Mouse (Mus musculus) heart, embryonic 14.5 days (tissue): Measurements from ENCODE around the gene Mrps11. TPM values are rescaled to one million over a fixed set of nuclear protein-coding genes. Genes with fewer than 3 reads are reported as not detected.

Experiments
- ATAC-seq: fragments of 200-750 bp; cut with Nextera tagmentation; 2 replicates; pipeline ENCODE4 v1.8.0; 2017; ENCODE audit warnings: low read depth, moderate TSS enrichment; ENCODE audit not compliant: insufficient number of reproducible peaks, insufficient read depth, low FRiP score
- H3K27ac ChIP-seq, 2 experiments: fragments of 200-500 bp in 1 of 2; fragments of 300-500 bp in 1 of 2; sonication (generic) in 1 of 2; replicated peaks in 1 of 2; 2 replicates each; pipeline ENCODE4 v1.5.1; 2012 to 2014; ENCODE audit warnings: low read depth in 2 of 2, low read length in 2 of 2, control low read depth in 1 of 2, mild to moderate bottlenecking in 1 of 2, mixed read lengths in 1 of 2; ENCODE audit not compliant: control insufficient read depth in 1 of 2, insufficient read depth in 1 of 2
- H3K27me3 ChIP-seq: fragments of 300-500 bp; sonication (generic); 2 replicates; pipeline ENCODE4 v1.6.1; 2014; ENCODE audit warnings: mild to moderate bottlenecking, low read length, control low read depth; ENCODE audit not compliant: control insufficient read depth, insufficient read depth
- H3K36me3 ChIP-seq: fragments of 300-500 bp; sonication (generic); 2 replicates; pipeline ENCODE4 v1.6.1; 2014; ENCODE audit warnings: mild to moderate bottlenecking, control low read depth, low read length, mixed read lengths; ENCODE audit not compliant: control insufficient read depth, insufficient read depth
- H3K4me1 ChIP-seq, 2 experiments: fragments of 200-500 bp in 1 of 2; fragments of 300-500 bp in 1 of 2; sonication (generic) in 1 of 2; 2 replicates each; pipeline ENCODE4 v1.6.1; 2012 to 2014; ENCODE audit warnings: low read length in 2 of 2, control low read depth in 1 of 2, mixed read lengths in 1 of 2; ENCODE audit not compliant: control insufficient read depth in 2 of 2, insufficient read depth in 2 of 2
- H3K4me2 ChIP-seq: fragments of 300-500 bp; sonication (generic); 2 replicates; pipeline ENCODE4 v1.6.1; 2014; ENCODE audit warnings: mild to moderate bottlenecking, low read length
- H3K4me3 ChIP-seq, 2 experiments: fragments of 200-500 bp in 1 of 2; fragments of 300-500 bp in 1 of 2; sonication (generic) in 1 of 2; 2 replicates each; pipeline ENCODE4 v1.5.1; 2012 to 2014; ENCODE audit warnings: low read length in 2 of 2, mild to moderate bottlenecking in 2 of 2, control low read depth in 1 of 2, low read depth in 1 of 2, moderate library complexity in 1 of 2; ENCODE audit not compliant: control insufficient read depth in 1 of 2, insufficient read depth in 1 of 2
- H3K9ac ChIP-seq: fragments of 300-500 bp; sonication (generic); 2 replicates; pipeline ENCODE4 v1.6.1; 2014; ENCODE audit warnings: mild to moderate bottlenecking, low read length
- H3K9me3 ChIP-seq: fragments of 300-500 bp; sonication (generic); 2 replicates; pipeline ENCODE4 v1.6.1; 2016; ENCODE audit warnings: low read length, control low read depth; ENCODE audit not compliant: control insufficient read depth
- WGBS: fragments of 180-500 bp; shearing (Covaris S2); extraction: QIAGEN DNeasy Blood & Tissue Kit; methylation state at CpG from one replicate; pipeline ENCODE4 v1.1.7; 2014; 5-methylcytosine and 5-hydroxymethylcytosine counted together
- polyA plus RNA-seq: library from polyadenylated mRNA; unstranded; fragments of >200 nt; fragmentation: Nextera tagmentation; extraction: Ambion mirVana; gene quantifications from 2 replicates; pipeline ENCODE4 v1.2.1, GENCODE M21; 2014

Gene Mrps11
- polyA plus RNA-seq, 1 experiment from 2014 or later, result 60.2 TPM

DNA sequence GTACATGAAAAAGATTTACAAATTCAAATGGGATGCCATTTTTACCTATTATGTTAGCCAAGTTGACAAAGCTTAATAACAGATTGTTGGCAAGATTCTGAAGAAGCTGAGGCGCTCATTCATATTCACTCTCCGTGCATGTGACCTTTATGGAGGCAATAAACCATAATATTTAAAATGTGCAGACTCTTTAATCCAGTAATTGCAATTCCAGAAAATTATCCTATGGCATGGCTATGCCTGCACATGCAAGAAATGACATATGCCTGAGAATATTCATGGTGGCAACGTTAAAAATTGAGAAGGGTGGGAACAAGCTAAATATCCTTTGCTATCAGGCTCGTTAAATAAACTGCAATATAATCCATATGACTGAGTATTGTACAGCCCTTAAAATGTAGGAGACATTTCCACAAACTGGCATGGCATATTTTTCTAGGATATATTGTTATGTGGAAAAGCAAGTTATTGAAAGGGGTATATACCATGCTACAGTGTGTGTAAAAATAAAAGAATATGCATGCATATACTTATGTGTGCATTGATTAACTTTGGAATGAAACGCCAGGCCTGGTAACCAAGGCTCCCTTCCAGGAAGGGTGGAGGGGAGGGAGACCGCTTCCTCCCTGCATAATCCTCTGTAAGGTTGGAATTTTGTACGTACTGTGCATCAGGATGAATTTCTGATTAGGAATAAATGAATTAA lies 29.0 kb upstream of the Mrps11 start:
- no peaks in the 10 kb centered on the region for H3K36me3 ChIP-seq
- WGBS, result 75% methylated on average over 7 of the region's 7 CpGs
- no peak overlapping the region for H3K4me2 ChIP-seq
- no peak for ATAC-seq
- no peak overlapping the region for H3K9ac ChIP-seq
- H3K4me3 ChIP-seq, result no peak overlapping the region
- H3K4me1 ChIP-seq, result no peaks in the 10 kb centered on the region
- H3K9me3 ChIP-seq, result no peaks in the 10 kb centered on the region
- no peak overlapping the region for H3K27ac ChIP-seq
- no peaks in the 10 kb centered on the region for H3K27me3 ChIP-seq

DNA sequence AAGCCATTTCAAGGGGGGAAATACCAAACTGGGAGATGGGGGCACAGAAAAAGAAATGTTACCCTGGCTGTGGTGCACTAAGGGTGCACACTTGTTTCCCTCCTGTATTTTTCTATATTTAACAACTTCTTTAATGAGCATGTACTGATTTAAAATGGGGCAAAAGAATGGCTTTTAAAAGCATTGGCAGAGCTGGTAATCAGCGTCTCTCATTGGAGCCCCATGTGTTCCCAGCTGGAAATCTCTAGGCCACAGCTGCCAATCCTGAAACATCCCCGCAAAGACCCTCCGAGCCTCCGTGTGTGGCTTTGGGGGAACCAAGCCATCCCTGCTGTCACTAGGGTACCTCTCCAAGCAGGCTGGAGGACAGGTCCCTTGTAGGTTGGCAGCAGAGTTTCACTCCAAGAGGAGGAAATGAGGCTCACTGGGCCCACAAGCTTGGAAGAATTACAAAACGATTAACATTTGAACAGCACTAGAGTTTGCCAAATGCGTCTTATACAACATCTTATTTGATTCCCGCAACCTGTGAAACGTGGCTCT lies 28.4 kb upstream of the Mrps11 start:
- Histone ChIP-seq H3K4me1 (no peaks in the 10 kb centered on the region), H3K27ac (no peak overlapping the region), H3K4me2 (no peak overlapping the region), H3K36me3 (no peaks in the 10 kb centered on the region), H3K4me3 (no peak overlapping the region), H3K9ac (no peak overlapping the region), H3K9me3 (no peaks in the 10 kb centered on the region), H3K27me3 (no peaks in the 10 kb centered on the region)
- ATAC-seq, result no peak
- WGBS, result 55% methylated on average over 8 of the region's 8 CpGs

DNA sequence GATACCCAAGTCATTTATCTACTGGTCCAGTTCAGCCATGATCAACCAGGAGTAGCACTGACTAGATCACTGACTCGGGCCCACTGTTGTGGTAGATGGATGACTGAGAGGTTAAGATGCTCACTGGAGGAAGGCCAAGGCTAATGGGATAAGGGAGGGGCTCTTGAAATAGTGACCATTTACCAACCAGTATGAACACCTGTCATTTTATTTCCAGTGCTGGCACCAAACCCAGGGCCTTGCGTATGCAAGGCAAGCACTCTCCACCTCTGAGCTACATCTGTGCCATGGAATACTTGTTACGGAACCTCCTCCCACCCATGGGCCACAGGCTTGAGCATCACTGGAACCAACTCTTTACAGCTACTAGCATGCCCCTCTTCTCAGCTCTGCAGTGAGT lies 19.1 kb upstream of the Mrps11 start:
- Histone ChIP-seq H3K9ac (no peak overlapping the region), H3K27me3 (peaks cover 11% of the 10 kb centered on the region), H3K4me1 (no peaks in the 10 kb centered on the region; a peak in 1 of 4 replicates), H3K4me3 (no peak overlapping the region), H3K4me2 (no peak overlapping the region), H3K9me3 (no peaks in the 10 kb centered on the region), H3K36me3 (no peaks in the 10 kb centered on the region), H3K27ac (no peak overlapping the region)
- WGBS, result 89% methylated on average over 3 of the region's 3 CpGs
- ATAC-seq, result no peak

DNA sequence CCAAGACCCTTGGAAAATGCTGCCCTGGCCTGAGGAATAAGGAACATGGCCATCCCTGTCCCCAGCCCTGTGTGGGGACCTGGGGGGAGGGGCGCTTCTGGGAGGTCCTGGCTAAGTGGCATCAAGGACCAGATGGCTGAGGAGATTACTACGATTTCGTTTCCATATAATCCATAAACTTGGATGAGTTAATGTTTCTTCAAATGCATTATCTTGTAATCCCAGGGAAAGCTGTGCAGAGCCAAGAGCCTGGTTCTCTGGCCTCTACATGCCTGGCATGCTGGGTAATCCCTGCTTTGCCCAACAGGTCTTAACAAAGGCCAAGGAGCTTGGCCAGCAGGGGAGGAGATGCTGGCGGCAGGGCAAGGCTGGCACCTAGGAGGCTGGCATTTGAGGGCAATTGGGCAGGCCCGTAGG lies 17.7 kb upstream of the Mrps11 start:
- H3K27ac ChIP-seq, result no peak overlapping the region
- H3K4me3 ChIP-seq, result no peak overlapping the region
- no peaks in the 10 kb centered on the region for H3K36me3 ChIP-seq
- ATAC-seq, result no peak
- peaks cover 11% of the 10 kb centered on the region for H3K27me3 ChIP-seq
- H3K9ac ChIP-seq, result no peak overlapping the region
- WGBS, result 70% methylated on average over 5 of the region's 5 CpGs
- no peak overlapping the region for H3K4me2 ChIP-seq
- H3K4me1 ChIP-seq, result no peaks in the 10 kb centered on the region; a peak in 1 of 4 replicates
- no peaks in the 10 kb centered on the region for H3K9me3 ChIP-seq

DNA sequence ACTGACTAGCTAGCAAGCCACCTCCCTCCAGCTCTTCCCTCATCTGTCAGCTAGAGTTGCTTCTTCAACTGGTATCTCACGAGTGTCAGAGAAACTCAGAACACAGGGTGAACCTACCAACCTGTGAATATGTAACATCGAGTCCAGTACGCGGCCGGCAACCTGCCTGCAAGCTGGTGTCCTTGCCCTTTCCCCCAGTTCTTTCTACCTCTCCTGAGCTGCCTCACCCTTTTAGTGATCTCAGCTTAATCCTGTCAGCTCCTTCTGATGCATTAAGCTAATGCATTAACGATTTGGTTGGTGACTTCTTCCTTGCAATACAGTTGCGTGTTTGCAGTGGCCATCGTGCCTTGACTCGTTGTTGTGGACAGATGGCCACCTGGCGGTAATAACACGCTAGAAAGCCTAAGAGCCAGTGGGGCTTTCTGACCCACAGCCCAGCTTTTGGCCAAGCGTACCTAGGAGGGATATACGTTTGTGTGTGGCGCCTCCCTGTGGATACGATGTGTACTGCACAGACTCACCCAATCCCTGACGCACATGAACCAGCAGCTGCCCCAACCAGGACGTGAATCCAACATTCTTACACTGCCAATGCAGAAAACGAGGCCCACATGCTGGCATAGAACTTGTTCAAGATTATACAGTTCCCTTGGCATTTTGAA lies 16.8 kb upstream of the Mrps11 start:
- no peak overlapping the region for H3K4me3 ChIP-seq
- H3K4me1 ChIP-seq, result no peaks in the 10 kb centered on the region; a peak in 1 of 4 replicates
- no peaks in the 10 kb centered on the region for H3K36me3 ChIP-seq
- no peaks in the 10 kb centered on the region for H3K9me3 ChIP-seq
- H3K27me3 ChIP-seq, result peaks cover 11% of the 10 kb centered on the region
- no peak overlapping the region for H3K27ac ChIP-seq
- H3K9ac ChIP-seq, result no peak overlapping the region
- ATAC-seq, result no peak
- 21% methylated on average over 18 of the region's 18 CpGs for WGBS
- H3K4me2 ChIP-seq, result 0 out of 2 replicates have a peak overlapping the region, but pooled peaks have one; percentile 25

DNA sequence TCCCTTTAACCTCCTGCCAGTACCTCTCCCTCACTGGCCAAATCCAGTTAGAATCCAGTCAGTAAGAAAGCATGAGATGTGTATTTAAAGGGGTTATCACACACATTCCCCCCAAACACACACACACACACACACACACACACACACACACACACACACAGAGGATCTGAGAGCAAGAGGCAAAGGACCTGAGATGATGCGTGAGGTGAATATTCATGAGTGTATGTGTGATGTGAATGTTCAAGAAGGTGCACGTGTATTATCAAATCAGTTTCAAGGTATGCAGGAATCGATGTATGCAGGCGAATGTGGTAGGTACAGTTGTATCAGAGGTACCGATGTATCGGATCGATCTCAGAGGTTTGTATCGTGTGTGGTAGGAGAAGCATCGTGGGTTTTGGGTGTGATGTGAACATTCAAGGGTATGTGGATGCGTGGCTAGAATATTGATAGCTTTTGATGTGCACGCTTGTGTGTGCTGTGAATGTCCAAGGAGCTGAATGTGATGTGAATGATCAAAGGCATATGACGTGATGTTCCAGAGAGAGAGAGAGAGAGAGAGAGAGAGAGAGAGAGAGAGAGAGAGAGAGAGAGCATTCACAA lies 14.9 kb upstream of the Mrps11 start:
- Histone ChIP-seq H3K9me3 (no peaks in the 10 kb centered on the region), H3K4me1 (no peaks in the 10 kb centered on the region; a peak in 1 of 4 replicates), H3K27ac (no peak overlapping the region), H3K27me3 (peaks cover 11% of the 10 kb centered on the region), H3K4me2 (no peak overlapping the region), H3K9ac (no peak overlapping the region), H3K4me3 (no peak overlapping the region), H3K36me3 (peaks cover 3% of the 10 kb centered on the region; the same call in 1 of the 2 replicates)
- no peak for ATAC-seq
- WGBS, result 81% methylated on average over 12 of the region's 12 CpGs

DNA sequence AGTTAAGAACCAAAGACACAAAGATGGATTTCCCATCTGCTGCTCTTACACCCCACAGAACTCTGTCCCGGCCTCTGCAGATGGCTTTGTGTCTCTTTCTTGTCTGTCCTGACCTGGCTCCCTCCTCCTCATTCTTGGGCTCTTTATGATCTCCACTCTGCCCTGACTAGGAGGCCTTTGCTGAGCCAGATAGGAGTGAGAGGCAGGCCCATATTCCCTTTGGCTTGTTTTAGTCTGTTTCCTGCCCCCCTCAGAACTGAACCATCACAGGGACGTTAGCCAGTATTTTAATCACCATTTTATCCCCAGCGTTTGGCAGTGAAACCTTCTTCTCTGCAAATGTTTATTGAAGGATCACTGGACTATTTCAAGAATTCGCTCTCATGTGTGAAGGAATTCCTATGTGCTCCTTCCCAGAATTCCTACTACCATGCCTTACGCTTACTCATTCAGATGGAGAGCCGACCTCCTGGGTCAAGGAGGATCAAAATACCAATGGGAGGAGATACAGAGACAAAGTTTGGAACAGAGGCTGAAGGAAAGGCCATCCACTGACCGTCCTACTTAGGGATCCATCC lies 13.8 kb upstream of the Mrps11 start:
- 32% methylated on average over 7 of the region's 7 CpGs for WGBS
- peaks cover 11% of the 10 kb centered on the region for H3K27me3 ChIP-seq
- H3K4me3 ChIP-seq, result no peak overlapping the region
- H3K27ac ChIP-seq, result no peak overlapping the region
- ATAC-seq, result no peak
- H3K9me3 ChIP-seq, result no peaks in the 10 kb centered on the region
- H3K9ac ChIP-seq, result no peak overlapping the region
- H3K36me3 ChIP-seq, result peaks cover 14% of the 10 kb centered on the region
- no peaks in the 10 kb centered on the region; a peak in 1 of 4 replicates for H3K4me1 ChIP-seq
- H3K4me2 ChIP-seq, result no peak overlapping the region
